Mouse (Mus musculus) lung, postnatal 0 days (tissue): Measurements from ENCODE around the gene Abtb2. TPM values are rescaled to one million over a fixed set of nuclear protein-coding genes. Genes with fewer than 3 reads are reported as not detected.

Experiments
- ATAC-seq: fragments of 200-750 bp; cut with Nextera tagmentation; 2 replicates; pipeline ENCODE4 v1.8.0; 2017; ENCODE audit warnings: moderate library complexity
- DNase-seq: peaks from one replicate; pipeline ENCODE4 v3.0.0-alpha.2; 2016; ENCODE audit warnings: low spot score
- H3K27ac ChIP-seq: fragments of 300-500 bp; sonication (generic); 2 replicates; pipeline ENCODE4 v1.5.1; 2014; ENCODE audit warnings: antibody characterized with exemption, mild to moderate bottlenecking, low read length, mixed read lengths
- H3K27me3 ChIP-seq: fragments of 300-500 bp; sonication (generic); replicated peaks from 2 replicates; pipeline ENCODE4 v1.6.1; 2014; ENCODE audit warnings: low read length, mixed read lengths; ENCODE audit not compliant: insufficient read depth
- H3K36me3 ChIP-seq: fragments of 300-500 bp; sonication (generic); 2 replicates; pipeline ENCODE4 v1.6.1; 2014; ENCODE audit warnings: low read length, mixed read lengths; ENCODE audit not compliant: insufficient read depth
- H3K4me1 ChIP-seq: fragments of 300-500 bp; sonication (generic); 2 replicates; pipeline ENCODE4 v1.6.1; 2014; ENCODE audit warnings: antibody characterized with exemption, low read depth, low read length, mixed read lengths; ENCODE audit not compliant: insufficient read depth
- H3K4me2 ChIP-seq: fragments of 300-500 bp; sonication (generic); replicated peaks from 2 replicates; pipeline ENCODE4 v1.6.1; 2014; ENCODE audit warnings: low read depth, mild to moderate bottlenecking, low read length, moderate library complexity, mixed read lengths
- H3K4me3 ChIP-seq: fragments of 300-500 bp; sonication (generic); 2 replicates; pipeline ENCODE4 v1.5.1; 2014; ENCODE audit warnings: low read depth, low read length
- H3K9ac ChIP-seq: fragments of 300-500 bp; sonication (generic); replicated peaks from 2 replicates; pipeline ENCODE4 v1.6.1; 2014; ENCODE audit warnings: low read depth, mild to moderate bottlenecking
- H3K9me3 ChIP-seq: fragments of 300-500 bp; sonication (generic); 2 replicates; pipeline ENCODE4 v1.6.1; 2016; ENCODE audit warnings: low read length, mixed read lengths
- CTCF ChIP-seq: IDR thresholded peaks from 2 replicates; pipeline ENCODE4 v1.5.1; 2016; ENCODE audit warnings: antibody characterized with exemption, mild to moderate bottlenecking
- EP300 ChIP-seq: IDR thresholded peaks from 2 replicates; pipeline ENCODE4 v1.6.1; 2016; ENCODE audit warnings: antibody characterized with exemption, mild to moderate bottlenecking, control low read depth
- WGBS: fragments of 180-500 bp; shearing (Covaris S2); extraction: QIAGEN DNeasy Blood & Tissue Kit; methylation state at CpG from one replicate; pipeline ENCODE4 v1.1.7; 2014; 5-methylcytosine and 5-hydroxymethylcytosine counted together
- polyA plus RNA-seq: library from polyadenylated mRNA; unstranded; fragments of >200 nt; fragmentation: Nextera tagmentation; extraction: Ambion mirVana; gene quantifications from 2 replicates; pipeline ENCODE4 v1.2.1, GENCODE M21; 2015

The Abtb2 gene
- polyA plus RNA-seq, 1 experiment from 2014 or later, result 3.6 TPM

DNA sequence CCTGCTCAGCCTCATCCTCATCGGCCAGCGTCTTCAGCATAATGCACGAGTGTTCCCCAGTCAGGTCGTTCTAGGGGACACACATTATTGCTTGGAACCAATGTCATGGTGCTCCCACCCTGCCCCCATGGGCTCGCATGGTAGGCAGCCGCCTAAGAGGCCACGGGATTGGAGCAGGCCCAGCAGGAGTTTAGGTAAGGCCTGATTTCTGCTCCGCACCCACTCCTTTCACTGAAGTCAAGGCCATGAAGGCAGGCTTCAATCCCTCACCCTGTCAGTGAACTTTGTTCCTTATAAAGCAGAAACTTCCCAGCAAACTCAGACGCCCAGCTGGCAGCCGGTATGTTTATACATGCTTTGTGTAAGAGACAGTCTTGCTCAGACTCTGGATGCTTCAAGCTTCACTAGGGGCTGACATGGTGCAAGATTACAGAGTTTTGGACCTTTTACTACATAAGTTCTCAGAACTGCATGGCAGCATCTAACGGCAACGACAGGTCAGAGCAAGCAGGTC lies 162.0 kb downstream of the Abtb2 start:
- Histone ChIP-seq H3K36me3 (peaks cover 7% of the 10 kb centered on the region; the same call in 1 of the 2 replicates), H3K9ac (no peak overlapping the region), H3K4me3 (no peak overlapping the region), H3K27me3 (no peaks in the 10 kb centered on the region), H3K27ac (no peak overlapping the region), H3K4me2 (no peak overlapping the region), H3K9me3 (no peaks in the 10 kb centered on the region), H3K4me1 (no peaks in the 10 kb centered on the region)
- no peak for TF ChIP-seq EP300
- no peak for ATAC-seq
- 75% methylated on average over 12 of the region's 12 CpGs for WGBS
- DNase-seq, result peak; percentile 16

DNA sequence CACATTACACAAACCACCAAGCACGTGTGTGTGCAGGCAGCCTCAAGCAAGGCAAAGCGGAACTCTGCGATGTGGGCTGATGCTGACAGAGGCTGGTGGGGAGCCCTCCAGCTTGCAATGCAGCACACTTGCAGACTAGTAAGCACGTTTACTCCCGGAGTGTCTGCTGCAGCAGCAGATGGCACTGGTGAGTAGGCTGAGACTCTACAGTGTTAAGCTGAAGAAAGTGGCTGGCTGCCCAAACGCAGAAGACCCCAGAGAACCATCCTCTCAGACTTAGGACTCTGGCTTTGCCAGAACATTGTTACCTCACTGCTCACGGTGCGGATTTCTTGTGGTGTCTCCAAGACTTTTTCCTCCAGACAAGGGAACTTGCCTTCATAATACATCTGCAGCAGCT lies 164.9 kb downstream of the Abtb2 start:
- no peaks in the 10 kb centered on the region for H3K4me1 ChIP-seq
- H3K4me2 ChIP-seq, result no peak overlapping the region
- WGBS, result 73% methylated on average over 8 of the region's 8 CpGs
- H3K36me3 ChIP-seq, result peaks cover 24% of the 10 kb centered on the region; the same call in 1 of the 2 replicates
- H3K27ac ChIP-seq, result no peak overlapping the region
- TF ChIP-seq CTCF, result no peak
- no peak for TF ChIP-seq EP300
- H3K4me3 ChIP-seq, result no peak overlapping the region
- no peaks in the 10 kb centered on the region for H3K9me3 ChIP-seq
- no peaks in the 10 kb centered on the region for H3K27me3 ChIP-seq
- no peak for DNase-seq
- no peak for ATAC-seq
- no peak overlapping the region for H3K9ac ChIP-seq

DNA sequence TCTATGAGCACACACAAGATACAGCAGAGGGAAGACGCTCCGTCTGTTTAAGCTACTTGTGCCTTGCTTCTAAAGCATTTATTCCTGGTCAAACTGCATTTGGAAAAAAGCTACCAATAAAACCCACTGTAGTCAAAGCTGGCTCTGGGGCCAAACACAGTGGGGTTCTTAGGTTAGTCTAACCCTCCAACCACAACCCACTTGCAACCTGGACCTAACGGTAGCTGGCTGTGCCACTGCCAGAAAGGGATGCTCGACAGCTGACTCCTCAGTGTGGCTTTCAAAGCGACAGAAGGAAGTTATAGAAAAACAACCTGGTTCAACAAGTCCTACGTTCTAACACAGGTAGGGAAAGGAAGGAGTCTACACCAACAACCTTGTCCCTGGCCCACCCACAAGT lies 165.3 kb downstream of the Abtb2 start:
- Histone ChIP-seq H3K27me3 (no peaks in the 10 kb centered on the region), H3K36me3 (peaks cover 24% of the 10 kb centered on the region; the same call in 1 of the 2 replicates), H3K4me2 (no peak overlapping the region), H3K4me3 (no peak overlapping the region), H3K4me1 (no peaks in the 10 kb centered on the region), H3K9ac (no peak overlapping the region), H3K9me3 (no peaks in the 10 kb centered on the region), H3K27ac (no peak overlapping the region)
- DNase-seq (no peak), ATAC-seq (no peak)
- whole genome bisulfite sequencing, result 89% methylated on average over 6 of the region's 6 CpGs
- TF ChIP-seq CTCF, result no peak
- TF ChIP-seq EP300, result no peak

DNA sequence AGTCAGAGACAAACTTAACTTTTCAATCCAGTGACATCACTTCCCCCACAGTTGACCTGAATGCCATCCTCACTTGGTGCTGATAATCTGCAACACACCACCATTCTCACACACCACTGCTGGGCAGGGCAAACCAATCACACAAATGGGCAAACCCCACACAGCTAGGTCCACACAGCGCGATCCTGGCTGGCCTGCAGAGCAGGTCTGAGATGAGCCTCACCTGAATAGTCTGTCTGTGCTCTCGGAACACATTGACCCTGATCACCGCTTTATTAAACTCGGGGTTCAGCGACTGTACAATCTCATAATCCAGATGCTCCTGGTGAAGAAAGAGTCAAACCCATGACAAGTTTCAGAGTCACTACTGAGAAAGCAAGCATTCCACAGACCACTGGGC lies 176.7 kb downstream of the Abtb2 start:
- H3K9me3 ChIP-seq, result no peaks in the 10 kb centered on the region

DNA sequence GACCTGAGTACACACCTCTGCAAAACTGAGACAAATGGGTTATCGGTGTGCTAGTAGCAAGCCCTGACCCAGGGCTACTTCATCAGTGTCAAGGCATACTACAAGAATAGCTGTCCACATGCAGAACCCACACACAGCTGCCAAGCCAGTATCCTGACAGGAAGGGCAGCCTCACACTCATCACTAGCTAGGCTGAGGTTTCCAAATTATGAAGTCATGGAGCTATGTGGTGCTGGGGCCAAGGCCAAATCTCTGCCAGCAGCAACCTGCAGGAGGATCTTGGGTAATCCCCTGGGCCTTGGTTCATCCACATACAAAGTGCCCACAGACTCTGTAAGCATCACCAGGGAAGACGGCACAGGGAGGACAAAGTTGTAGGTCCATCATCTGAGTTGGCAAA lies 177.4 kb downstream of the Abtb2 start:
- Histone ChIP-seq H3K4me1 (no peaks in the 10 kb centered on the region), H3K27ac (no peak overlapping the region), H3K27me3 (no peaks in the 10 kb centered on the region), H3K9ac (no peak overlapping the region), H3K9me3 (no peaks in the 10 kb centered on the region), H3K4me2 (no peak overlapping the region), H3K36me3 (0 out of 2 replicates have a peak, but pooled peaks cover 13% of the 10 kb centered on the region), H3K4me3 (no peak overlapping the region)
- ATAC-seq (no peak), DNase-seq (no peak)
- no peak for TF ChIP-seq CTCF
- TF ChIP-seq EP300, result no peak
- 89% methylated on average over 2 of the region's 2 CpGs for WGBS

More for the DNA sequence above, 176.7 kb downstream of the Abtb2 start:
- Histone ChIP-seq H3K9ac (no peak overlapping the region), H3K4me2 (no peak overlapping the region), H3K4me1 (no peaks in the 10 kb centered on the region), H3K4me3 (no peak overlapping the region), H3K27ac (no peak overlapping the region), H3K27me3 (no peaks in the 10 kb centered on the region), H3K36me3 (0 out of 2 replicates have a peak, but pooled peaks cover 9% of the 10 kb centered on the region)
- WGBS, result 97% methylated on average over 6 of the region's 6 CpGs
- TF ChIP-seq EP300, result no peak
- no peak for TF ChIP-seq CTCF
- DNase-seq, result no peak
- ATAC-seq, result no peak

DNA sequence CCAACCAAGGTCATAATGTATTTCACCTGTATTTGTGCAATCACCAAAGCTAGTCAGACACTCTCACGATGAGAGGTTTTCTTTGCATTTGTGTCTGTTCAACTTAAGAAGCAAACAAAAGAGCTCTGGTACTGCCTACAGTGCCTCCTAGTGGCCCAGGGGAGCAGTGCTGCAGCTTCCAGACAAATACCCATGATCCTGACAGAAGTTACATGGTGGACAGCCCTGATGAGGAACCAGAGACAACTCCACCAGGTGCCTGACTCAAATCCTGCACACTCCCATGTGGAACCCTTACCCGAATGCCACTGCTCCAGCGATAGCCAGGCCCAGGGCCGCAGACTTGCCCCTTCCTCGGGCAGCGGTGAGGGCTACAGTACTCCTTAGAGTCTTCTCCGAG lies 177.9 kb downstream of the Abtb2 start:
- Histone ChIP-seq H3K27me3 (no peaks in the 10 kb centered on the region), H3K4me3 (no peak overlapping the region), H3K4me1 (no peaks in the 10 kb centered on the region), H3K9ac (no peak overlapping the region), H3K9me3 (no peaks in the 10 kb centered on the region), H3K36me3 (0 out of 2 replicates have a peak, but pooled peaks cover 13% of the 10 kb centered on the region), H3K27ac (no peak overlapping the region), H3K4me2 (no peak overlapping the region)
- ATAC-seq (no peak), DNase-seq (peak; percentile 60)
- peak; percentile 90 for TF ChIP-seq CTCF
- no peak for TF ChIP-seq EP300
- WGBS, result 79% methylated on average over 7 of the region's 7 CpGs

DNA sequence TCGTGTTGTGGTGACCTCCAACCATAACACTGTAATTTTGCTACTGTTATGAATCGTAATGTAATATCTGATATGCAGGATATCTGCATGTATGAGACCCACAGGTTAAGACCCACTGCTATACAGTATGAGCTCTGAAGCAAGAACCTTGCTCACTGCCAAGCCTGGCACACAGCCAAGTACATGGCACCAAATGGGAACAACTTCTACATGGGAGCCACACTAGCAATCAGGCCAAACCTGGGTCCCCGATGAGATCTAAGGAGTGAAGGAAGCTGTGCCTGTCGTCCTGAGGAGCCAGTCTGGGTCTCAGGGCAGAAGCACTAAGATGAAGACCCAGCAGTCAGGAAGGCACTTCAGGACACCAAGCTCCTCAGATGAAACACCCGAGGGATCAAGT lies 179.4 kb downstream of the Abtb2 start:
- Histone ChIP-seq H3K36me3 (0 out of 2 replicates have a peak, but pooled peaks cover 13% of the 10 kb centered on the region), H3K4me1 (no peaks in the 10 kb centered on the region), H3K4me3 (no peak overlapping the region), H3K4me2 (no peak overlapping the region), H3K9ac (no peak overlapping the region), H3K9me3 (no peaks in the 10 kb centered on the region), H3K27ac (no peak overlapping the region), H3K27me3 (no peaks in the 10 kb centered on the region)
- WGBS, result 87% methylated on average over 5 of the region's 5 CpGs
- ATAC-seq (no peak), DNase-seq (no peak)
- no peak for TF ChIP-seq CTCF
- no peak for TF ChIP-seq EP300
